Mouse (Mus musculus) embryonic fibroblast, embryonic 13.5 days (primary cell): ENCODE data around the gene Dhx32. TPM values are rescaled to one million over a fixed set of nuclear protein-coding genes. Genes with fewer than 3 reads are reported as not detected.

Experiments used
- H3K27ac ChIP-seq: 2 replicates; pipeline ENCODE4 v1.5.1; 2012; ENCODE audit warnings: low read length, control low read depth, inconsistent platforms; ENCODE audit not compliant: insufficient read depth
- H3K4me1 ChIP-seq: 2 replicates; pipeline ENCODE4 v1.6.1; 2011; ENCODE audit warnings: low read length; ENCODE audit not compliant: control insufficient read depth, insufficient read depth
- H3K4me3 ChIP-seq: 2 replicates; pipeline ENCODE4 v1.5.1; 2011; ENCODE audit warnings: mild to moderate bottlenecking, control low read depth, low read length; ENCODE audit not compliant: insufficient read depth
- CTCF ChIP-seq: IDR thresholded peaks from 2 replicates; pipeline ENCODE4 v1.5.1; 2011; ENCODE audit warnings: mild to moderate bottlenecking, control low read depth, low read length, moderate library complexity, borderline replicate concordance; ENCODE audit not compliant: insufficient read depth
- POLR2A ChIP-seq: IDR thresholded peaks from 2 replicates; pipeline ENCODE4 v1.6.1; 2011; ENCODE audit warnings: low read depth, mild to moderate bottlenecking, control low read depth, low read length, moderate library complexity
- polyA plus RNA-seq: library from polyadenylated mRNA; stranded (reverse); fragments of >200 nt; gene quantifications from 2 replicates; pipeline ENCODE4 v1.2.4, GENCODE M21; 2011; ENCODE audit warnings: low read depth; ENCODE audit not compliant: missing spikeins, insufficient read length

Gene Dhx32
- polyA plus RNA-seq, result 20.5 and 28.9 TPM in 2 replicates

GRCm38 (mm10) chr7:133782717-133783435 lies at the start of gene Dhx32:
TSS of gene Dhx32 (minus strand) at chr7:133782726.
- Histone ChIP-seq H3K4me3 (no peak within 1 kb of the TSS), H3K27ac (no peak within 1 kb of the TSS), H3K4me1 (no peaks in the 10 kb centered on the region)
- TF ChIP-seq POLR2A, result no peak
- peak; percentile 57; the same call in 1 of the 2 replicates for TF ChIP-seq CTCF

DNA sequence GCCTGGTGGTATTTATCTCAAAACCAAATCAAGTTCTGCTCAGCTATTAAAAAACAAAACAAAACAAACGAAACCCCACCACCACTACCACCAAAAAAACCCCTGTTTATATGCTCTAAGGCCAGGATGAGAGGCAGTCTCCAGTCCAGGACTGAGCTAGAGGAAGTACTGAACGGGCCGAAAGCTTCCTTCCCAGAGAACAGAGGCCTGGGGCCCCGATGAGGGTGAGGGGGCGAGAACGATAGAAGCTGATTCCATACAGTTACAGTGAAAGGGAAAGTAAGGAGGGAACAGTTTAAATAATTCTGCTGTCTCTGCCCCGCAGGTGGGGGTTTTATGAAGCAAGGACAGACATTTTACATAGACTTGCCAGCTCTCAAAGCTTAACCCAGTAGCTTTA lies 47.1 kb upstream of the Dhx32 start:
- no peak overlapping the region for H3K27ac ChIP-seq
- TF ChIP-seq CTCF (no peak), POLR2A (no peak)
- H3K4me1 ChIP-seq, result no peaks in the 10 kb centered on the region
- H3K4me3 ChIP-seq, result no peak overlapping the region

DNA sequence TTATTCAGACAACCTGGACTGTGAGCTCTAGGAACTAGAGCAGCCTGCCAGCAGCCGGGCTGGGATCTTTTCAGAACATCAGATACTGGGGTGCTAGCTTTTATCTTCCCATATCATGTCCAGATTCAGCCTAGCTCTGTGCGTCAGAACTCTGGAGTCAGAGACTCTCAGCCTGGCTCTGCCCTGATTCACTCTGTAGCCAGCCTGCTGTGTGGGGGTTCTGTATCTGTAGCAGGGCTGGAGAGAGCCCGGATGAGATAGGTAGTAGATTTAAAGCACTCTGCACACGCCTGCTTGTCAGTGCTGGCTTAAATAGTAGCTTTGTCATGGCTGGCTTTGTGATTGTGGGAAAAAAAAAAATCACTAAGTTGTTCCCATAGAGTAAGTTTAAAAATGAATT lies 46.0 kb upstream of the Dhx32 start:
- no peaks in the 10 kb centered on the region for H3K4me1 ChIP-seq
- no peak for TF ChIP-seq CTCF
- TF ChIP-seq POLR2A, result no peak
- H3K27ac ChIP-seq, result no peak overlapping the region
- H3K4me3 ChIP-seq, result no peak overlapping the region

DNA sequence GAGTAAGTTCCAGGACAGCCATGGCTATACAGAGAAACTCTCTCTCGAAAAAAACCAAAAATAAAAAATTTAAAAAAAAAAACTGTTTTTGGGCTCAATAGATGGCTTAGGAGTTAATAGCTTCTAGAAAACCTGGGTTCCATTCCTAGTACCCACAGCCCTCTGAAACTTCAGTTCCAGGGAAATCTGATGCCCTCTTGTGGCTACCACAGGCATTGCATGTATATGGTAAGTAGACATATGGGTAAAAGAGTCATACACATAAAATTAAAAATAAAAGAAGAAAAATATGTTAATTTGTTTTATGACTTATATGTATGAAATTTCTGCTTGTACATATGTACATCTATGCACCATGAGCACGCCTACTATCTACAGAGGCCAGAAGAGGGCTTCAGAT lies 42.1 kb upstream of the Dhx32 start:
- TF ChIP-seq POLR2A, result no peak
- TF ChIP-seq CTCF, result no peak
- no peak overlapping the region for H3K27ac ChIP-seq
- no peaks in the 10 kb centered on the region for H3K4me1 ChIP-seq
- H3K4me3 ChIP-seq, result no peak overlapping the region

DNA sequence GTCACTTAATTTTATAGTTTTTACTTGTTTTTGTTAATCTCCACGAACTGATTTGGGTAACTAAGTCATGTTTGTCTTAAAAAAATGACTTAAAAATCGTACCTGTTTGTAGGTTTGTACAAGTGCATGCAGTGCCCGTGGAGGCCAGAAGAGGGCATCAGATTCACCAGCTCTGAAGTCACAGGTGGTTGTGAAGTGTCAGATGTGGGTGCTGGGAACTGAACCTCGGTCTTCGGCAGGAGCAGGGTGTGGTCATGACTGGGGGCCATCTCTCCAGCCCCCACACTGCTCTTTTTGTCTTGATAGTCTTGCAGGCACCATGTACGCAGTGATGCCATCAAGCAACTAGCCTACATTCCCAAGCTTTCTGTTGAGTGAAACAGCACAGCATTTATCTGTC lies 41.2 kb upstream of the Dhx32 start:
- Histone ChIP-seq H3K27ac (no peak overlapping the region), H3K4me1 (no peaks in the 10 kb centered on the region), H3K4me3 (no peak overlapping the region)
- no peak for TF ChIP-seq POLR2A
- no peak for TF ChIP-seq CTCF

DNA sequence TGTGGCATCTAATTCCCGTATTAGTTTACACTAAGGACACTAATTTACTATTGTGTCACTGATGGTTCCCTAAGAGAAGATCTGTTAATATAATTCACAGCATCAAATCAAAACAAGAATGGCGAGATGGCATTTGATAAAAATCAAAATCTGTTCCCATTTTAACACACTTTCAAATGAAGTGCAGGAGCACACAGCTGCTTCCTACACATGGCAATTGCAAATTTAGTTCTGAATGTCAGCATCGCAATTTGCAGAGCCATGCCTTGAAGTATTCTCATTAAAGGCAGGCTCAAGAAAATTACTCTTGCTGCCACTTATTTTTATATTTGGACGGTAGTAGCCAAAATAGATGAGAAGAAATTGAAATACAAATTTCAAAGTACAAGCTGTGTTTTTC lies 30.8 kb upstream of the Dhx32 start:
- no peak overlapping the region for H3K4me3 ChIP-seq
- no peak overlapping the region for H3K27ac ChIP-seq
- H3K4me1 ChIP-seq, result no peaks in the 10 kb centered on the region
- TF ChIP-seq POLR2A (no peak), CTCF (no peak)

GRCm38 (mm10) chr7:133812927-133813326 lies 30.4 kb upstream of the Dhx32 start:
- Histone ChIP-seq H3K27ac (no peak overlapping the region), H3K4me3 (no peak overlapping the region), H3K4me1 (no peaks in the 10 kb centered on the region)
- TF ChIP-seq CTCF (no peak), POLR2A (no peak)

GRCm38 (mm10) chr7:133805614-133806175 lies 23.2 kb upstream of the Dhx32 start:
- no peak overlapping the region for H3K4me3 ChIP-seq
- no peak overlapping the region for H3K27ac ChIP-seq
- TF ChIP-seq CTCF (peak; percentile 97), POLR2A (no peak)
- H3K4me1 ChIP-seq, result no peaks in the 10 kb centered on the region

- Histone ChIP-seq H3K27ac (no peak overlapping the region), H3K4me3 (no peak overlapping the region), H3K4me1 (no peaks in the 10 kb centered on the region; the same call in 1 of the 2 replicates)
- no peak for TF ChIP-seq POLR2A
Observed at GRCm38 (mm10) chr7:133801823-133802222, 19.3 kb upstream of the Dhx32 start.

DNA sequence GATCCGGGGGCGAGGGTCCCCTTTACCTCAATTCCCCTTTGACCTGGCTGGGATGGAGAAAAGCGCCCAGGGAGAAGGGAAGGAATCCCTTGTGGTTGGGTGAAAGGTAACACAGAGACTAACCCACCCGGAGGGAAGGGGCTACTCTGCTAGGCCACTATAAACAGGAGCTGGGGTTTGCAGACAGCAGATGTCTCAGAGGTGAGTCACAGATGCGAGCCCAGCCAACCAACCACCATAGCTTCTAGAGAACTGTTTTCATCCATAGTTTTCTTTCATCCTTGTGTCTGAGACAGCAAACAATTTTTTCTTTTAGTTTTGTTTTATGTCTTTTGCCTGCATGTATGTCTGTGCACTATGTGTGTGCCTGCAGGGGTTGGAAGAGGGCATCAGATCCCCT lies 17.4 kb upstream of the Dhx32 start:
- TF ChIP-seq POLR2A (no peak), CTCF (no peak)

More for the DNA sequence above, 17.4 kb upstream of the Dhx32 start:
- Histone ChIP-seq H3K27ac (no peak overlapping the region), H3K4me1 (no peaks in the 10 kb centered on the region; the same call in 1 of the 2 replicates), H3K4me3 (no peak overlapping the region)
